Mouse (Mus musculus) embryonic facial prominence, embryonic 11.5 days (tissue): ENCODE measurements around the gene Ahcyl2. TPM values are rescaled to one million over a fixed set of nuclear protein-coding genes. Genes with fewer than 3 reads are reported as not detected.

ENCODE experiments used
- ATAC-seq: fragments of 200-750 bp; cut with Nextera tagmentation; replicated peaks from 2 replicates; pipeline ENCODE4 v1.8.0; 2017; ENCODE audit warnings: low read depth; ENCODE audit not compliant: insufficient number of reproducible peaks, low FRiP score, low TSS enrichment
- DNase-seq: peaks from one replicate; pipeline ENCODE4 v3.0.0-alpha.2; 2015; ENCODE audit warnings: low spot score
- H3K27ac ChIP-seq: fragments of 300-500 bp; sonication (generic); replicated peaks from 2 replicates; pipeline ENCODE4 v1.5.1; 2014; ENCODE audit warnings: mild to moderate bottlenecking, low read depth, low read length, control low read depth
- H3K27me3 ChIP-seq: fragments of 300-500 bp; sonication (generic); 2 replicates; pipeline ENCODE4 v1.6.1; 2014; ENCODE audit warnings: mild to moderate bottlenecking, low read length, moderate library complexity, mixed read lengths; ENCODE audit not compliant: control insufficient read depth, insufficient read depth
- H3K36me3 ChIP-seq: fragments of 300-500 bp; sonication (generic); replicated peaks from 2 replicates; pipeline ENCODE4 v1.6.1; 2014; ENCODE audit warnings: low read depth, mild to moderate bottlenecking, low read length, moderate library complexity, mixed read lengths; ENCODE audit not compliant: control insufficient read depth, insufficient read depth
- H3K4me1 ChIP-seq: fragments of 300-500 bp; sonication (generic); 2 replicates; pipeline ENCODE4 v1.6.1; 2014; ENCODE audit warnings: low read length, mixed read lengths; ENCODE audit not compliant: control insufficient read depth, insufficient read depth
- H3K4me2 ChIP-seq: fragments of 300-500 bp; sonication (generic); 2 replicates; pipeline ENCODE4 v1.6.1; 2014; ENCODE audit warnings: low read depth, mild to moderate bottlenecking, control low read depth, low read length, moderate library complexity
- H3K4me3 ChIP-seq: fragments of 300-500 bp; sonication (generic); 2 replicates; pipeline ENCODE4 v1.5.1; 2014; ENCODE audit warnings: low read depth, low read length, control low read depth
- H3K9ac ChIP-seq: fragments of 300-500 bp; sonication (generic); replicated peaks from 2 replicates; pipeline ENCODE4 v1.6.1; 2014; ENCODE audit warnings: mild to moderate bottlenecking, control low read depth, low read length
- H3K9me3 ChIP-seq: fragments of 300-500 bp; sonication (generic); replicated peaks from 2 replicates; pipeline ENCODE4 v1.6.1; 2016; ENCODE audit warnings: mild to moderate bottlenecking, low read length, inconsistent platforms, mixed read lengths; ENCODE audit not compliant: control insufficient read depth
- WGBS: fragments of 180-500 bp; shearing (Covaris S2); extraction: QIAGEN DNeasy Blood & Tissue Kit; methylation state at CpG from one replicate; pipeline ENCODE4 v1.1.7; 2014; 5-methylcytosine and 5-hydroxymethylcytosine counted together
- polyA plus RNA-seq: library from polyadenylated mRNA; unstranded; fragments of >200 nt; fragmentation: Nextera tagmentation; extraction: Ambion mirVana; gene quantifications from 2 replicates; pipeline ENCODE4 v1.2.1, GENCODE M21; 2014

Gene Ahcyl2
- polyA plus RNA-seq, 1 experiment from 2014 or later, result 12.2 TPM

- Histone ChIP-seq H3K4me1 (no peaks in the 10 kb centered on the region), H3K9me3 (no peaks in the 10 kb centered on the region), H3K9ac (no peak overlapping the region), H3K27ac (no peak overlapping the region), H3K27me3 (no peaks in the 10 kb centered on the region), H3K4me3 (no peak overlapping the region), H3K36me3 (no peaks in the 10 kb centered on the region), H3K4me2 (no peak overlapping the region)
- no peak for DNase-seq
- ATAC-seq, result no peak
- WGBS, result 87% methylated on average over 1 of the region's 1 CpGs
Observed at GRCm38 (mm10) chr6:29850096-29850495, 82.3 kb downstream of the Ahcyl2 start.

- no peak overlapping the region for H3K9ac ChIP-seq
- H3K4me1 ChIP-seq, result no peaks in the 10 kb centered on the region
- no peaks in the 10 kb centered on the region for H3K9me3 ChIP-seq
- no peak overlapping the region for H3K4me2 ChIP-seq
- H3K36me3 ChIP-seq, result no peaks in the 10 kb centered on the region
- DNase-seq, result no peak
- no peak overlapping the region for H3K27ac ChIP-seq
- WGBS, result 71% methylated on average over 2 of the region's 2 CpGs
- no peaks in the 10 kb centered on the region for H3K27me3 ChIP-seq
- no peak overlapping the region for H3K4me3 ChIP-seq
- no peak for ATAC-seq
Observed at GRCm38 (mm10) chr6:29850747-29851146, 82.9 kb downstream of the Ahcyl2 start.

- Histone ChIP-seq H3K4me3 (no peak overlapping the region), H3K4me2 (no peak overlapping the region), H3K9me3 (no peaks in the 10 kb centered on the region), H3K27ac (no peak overlapping the region), H3K9ac (no peak overlapping the region), H3K27me3 (no peaks in the 10 kb centered on the region), H3K36me3 (no peaks in the 10 kb centered on the region), H3K4me1 (no peaks in the 10 kb centered on the region)
- WGBS, result 79% methylated on average over 3 of the region's 3 CpGs
- no peak for ATAC-seq
- DNase-seq, result no peak
Observed at GRCm38 (mm10) chr6:29851873-29852272, 84.1 kb downstream of the Ahcyl2 start.

DNA sequence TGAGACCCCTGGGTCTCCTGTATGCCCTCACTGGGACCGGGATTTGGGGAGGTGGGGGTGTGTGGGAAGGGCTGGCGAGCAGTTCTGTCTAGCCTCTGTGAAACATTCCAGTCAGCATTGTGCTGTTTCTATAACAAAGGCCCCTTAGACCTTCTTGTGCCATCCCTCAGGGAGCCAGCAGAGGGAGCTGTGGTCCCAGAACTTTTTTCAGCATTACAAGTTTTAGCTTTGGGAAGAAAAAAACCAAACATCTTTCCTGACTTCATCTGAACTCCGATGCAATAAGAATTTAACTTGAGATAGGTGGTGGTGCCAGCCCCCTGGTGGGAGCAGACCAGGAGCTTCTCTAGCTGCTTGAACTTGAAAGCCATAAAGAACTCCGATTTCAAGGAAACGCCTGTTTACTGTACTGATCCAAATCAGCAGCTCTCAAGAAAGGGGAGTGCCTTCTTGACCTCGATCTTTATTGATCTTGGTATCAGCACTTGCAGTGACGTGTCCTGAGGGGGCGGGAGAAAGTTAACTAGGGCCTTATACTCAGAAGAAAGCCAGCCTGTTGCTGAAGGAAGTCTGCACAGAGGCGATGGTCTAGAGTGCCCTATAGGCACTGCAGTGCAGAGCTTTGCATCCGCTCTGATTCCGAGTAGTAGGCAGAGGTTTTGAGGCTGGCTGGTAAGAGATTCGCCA lies 85.5 kb downstream of the Ahcyl2 start:
- peak; percentile 89 for DNase-seq
- peak; percentile 72; the same call in 1 of the 2 replicates for ATAC-seq
- Histone ChIP-seq H3K4me1 (no peaks in the 10 kb centered on the region), H3K27me3 (no peaks in the 10 kb centered on the region), H3K36me3 (no peaks in the 10 kb centered on the region), H3K4me2 (peak overlapping the region; percentile 10; the same call in 1 of the 2 replicates), H3K9me3 (no peaks in the 10 kb centered on the region), H3K9ac (peak overlapping the region; percentile 46), H3K4me3 (no peak overlapping the region), H3K27ac (0 out of 2 replicates have a peak overlapping the region, but pooled peaks have one; percentile 8)
- WGBS, result 31% methylated on average over 12 of the region's 12 CpGs

- Histone ChIP-seq H3K4me1 (no peaks in the 10 kb centered on the region), H3K27ac (no peak overlapping the region), H3K9me3 (no peaks in the 10 kb centered on the region), H3K9ac (no peak overlapping the region), H3K4me2 (no peak overlapping the region), H3K4me3 (no peak overlapping the region), H3K27me3 (no peaks in the 10 kb centered on the region), H3K36me3 (no peaks in the 10 kb centered on the region)
- no peak; the same call in 1 of the 2 replicates for ATAC-seq
- WGBS, result 86% methylated on average over 6 of the region's 6 CpGs
- no peak for DNase-seq
Observed at GRCm38 (mm10) chr6:29853900-29854390, 86.1 kb downstream of the Ahcyl2 start.

GRCm38 (mm10) chr6:29858619-29859018 lies 90.8 kb downstream of the Ahcyl2 start:
- no peaks in the 10 kb centered on the region for H3K4me1 ChIP-seq
- no peaks in the 10 kb centered on the region for H3K27me3 ChIP-seq
- H3K9ac ChIP-seq, result no peak overlapping the region
- WGBS, result 76% methylated on average over 6 of the region's 6 CpGs
- no peak overlapping the region for H3K27ac ChIP-seq
- no peaks in the 10 kb centered on the region for H3K36me3 ChIP-seq
- ATAC-seq, result no peak
- no peak overlapping the region for H3K4me3 ChIP-seq
- no peak overlapping the region for H3K4me2 ChIP-seq
- no peak for DNase-seq
- no peaks in the 10 kb centered on the region for H3K9me3 ChIP-seq

DNA sequence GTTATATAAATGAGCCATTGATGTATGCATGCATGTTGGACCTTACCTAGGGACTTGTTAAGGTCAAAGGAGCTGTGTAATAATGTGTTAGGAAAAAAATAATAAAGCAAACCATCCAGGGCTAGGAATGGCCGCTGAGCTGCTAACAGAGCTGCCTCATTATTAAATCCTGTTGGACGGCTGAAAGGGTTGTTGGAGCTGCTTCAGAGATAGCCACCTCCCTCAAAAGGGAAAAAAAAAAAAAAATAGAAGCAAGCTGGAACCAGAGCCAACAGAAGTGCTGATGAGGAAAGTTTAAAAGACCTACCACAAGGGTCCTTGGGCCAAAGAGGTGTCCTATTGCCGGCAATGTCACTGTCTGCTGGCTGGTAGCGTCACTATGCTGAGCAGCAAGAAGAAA lies 91.5 kb downstream of the Ahcyl2 start:
- Histone ChIP-seq H3K4me2 (no peak overlapping the region), H3K4me3 (no peak overlapping the region), H3K4me1 (no peaks in the 10 kb centered on the region), H3K27me3 (no peaks in the 10 kb centered on the region), H3K9me3 (no peaks in the 10 kb centered on the region), H3K27ac (no peak overlapping the region), H3K36me3 (no peaks in the 10 kb centered on the region), H3K9ac (no peak overlapping the region)
- 69% methylated on average over 4 of the region's 4 CpGs for WGBS
- ATAC-seq (no peak), DNase-seq (no peak)

GRCm38 (mm10) chr6:29860238-29860637 lies 92.4 kb downstream of the Ahcyl2 start:
- no peaks in the 10 kb centered on the region for H3K4me1 ChIP-seq
- no peaks in the 10 kb centered on the region for H3K27me3 ChIP-seq
- H3K9ac ChIP-seq, result no peak overlapping the region
- H3K4me2 ChIP-seq, result no peak overlapping the region
- DNase-seq (peak; percentile 40), ATAC-seq (no peak)
- H3K4me3 ChIP-seq, result no peak overlapping the region
- no peaks in the 10 kb centered on the region for H3K9me3 ChIP-seq
- no peaks in the 10 kb centered on the region for H3K36me3 ChIP-seq
- no peak overlapping the region for H3K27ac ChIP-seq
- WGBS, result 84% methylated on average over 3 of the region's 3 CpGs
